Mouse (Mus musculus): ENCODE measurements at regions not wholly inside any gene's neighbourhood (a gene's known extent, or its start where the extent isn't known, plus 50 kb on each side); places are given as distances from the start of the nearest gene placed in this dataset.

DNA sequence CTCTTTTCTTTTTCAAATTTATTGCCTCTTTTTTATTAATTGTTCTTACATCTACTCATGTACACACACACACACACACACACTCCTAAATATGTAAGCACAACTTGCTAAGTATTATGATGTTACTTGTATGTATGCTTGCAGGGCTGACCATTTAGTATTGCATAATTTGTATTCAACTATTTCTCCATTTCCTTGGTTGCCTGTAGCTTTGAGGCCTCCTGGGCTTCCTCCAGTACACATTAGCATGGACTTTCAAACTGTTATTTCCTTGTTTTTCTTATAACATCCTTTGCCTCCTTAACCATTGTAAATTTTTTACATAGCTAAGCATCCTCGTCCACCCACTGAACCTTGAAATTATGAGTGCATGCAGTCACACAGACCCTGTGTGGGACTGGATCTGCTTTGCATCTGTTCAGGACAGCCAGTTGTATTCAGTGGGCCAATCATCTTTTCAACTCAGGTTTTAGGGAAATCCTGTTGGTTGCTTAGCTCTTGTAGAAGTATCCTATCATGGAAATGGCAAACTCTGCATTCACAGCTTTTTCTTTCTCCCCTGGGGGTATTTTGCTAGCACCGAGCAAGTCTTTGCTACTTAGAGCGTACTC is 110.8 kb upstream of the Ahi1 start:
- TF ChIP-seq POLR2A (IDR thresholded peaks at IDR 0.05; ENCODE audit: borderline replicate concordance, low read depth, low read length), result no peak
- no peak for TF ChIP-seq CTCF (IDR thresholded peaks at IDR 0.05; ENCODE audit: low read depth, low read length)

All from bone marrow macrophage, adult 2 months (primary cell).